Mouse (Mus musculus): ENCODE measurements around the gene Pde4dip.
A peak's percentile ranks its signal among the peaks of the same experiment; 100 is the strongest.

The Pde4dip gene

DNA sequence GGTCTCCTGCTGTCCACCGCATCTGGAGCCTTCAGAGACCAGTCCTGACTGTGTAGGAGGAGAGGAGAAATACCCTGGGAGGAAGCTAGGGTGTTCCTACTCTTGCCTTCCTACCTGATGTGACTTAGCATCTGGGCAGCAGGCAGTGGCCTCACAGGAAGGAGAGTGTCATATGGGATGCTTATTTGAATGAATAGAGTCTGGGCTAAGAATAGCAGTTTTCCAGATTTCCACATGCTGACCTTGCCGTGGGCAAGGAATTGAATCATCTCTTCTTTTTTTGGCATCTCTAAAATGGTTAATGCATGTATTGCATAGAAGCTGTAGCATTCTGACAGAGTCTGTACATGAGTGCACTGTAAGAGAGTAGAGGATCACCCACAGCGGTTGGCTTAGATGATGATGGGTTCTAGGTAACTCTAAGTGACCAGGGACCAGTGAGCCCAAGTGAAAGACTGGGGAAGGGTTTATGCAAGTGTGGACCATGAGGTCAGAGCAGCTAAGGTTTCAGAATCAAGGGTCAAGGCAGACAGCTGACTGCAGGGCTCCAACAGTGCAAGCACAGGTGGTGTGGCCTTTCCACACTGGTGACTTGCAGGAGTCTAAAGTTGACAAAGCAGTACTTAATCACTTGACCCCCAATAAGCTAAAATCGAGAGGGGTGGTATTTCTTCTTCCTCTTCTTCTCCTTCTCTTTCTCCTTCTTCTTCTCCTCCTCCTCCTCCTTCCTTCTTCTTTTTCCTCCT lies 202.0 kb downstream of the Pde4dip start:
- no peak for DNase-seq (ENCODE audit: low spot score)

DNA sequence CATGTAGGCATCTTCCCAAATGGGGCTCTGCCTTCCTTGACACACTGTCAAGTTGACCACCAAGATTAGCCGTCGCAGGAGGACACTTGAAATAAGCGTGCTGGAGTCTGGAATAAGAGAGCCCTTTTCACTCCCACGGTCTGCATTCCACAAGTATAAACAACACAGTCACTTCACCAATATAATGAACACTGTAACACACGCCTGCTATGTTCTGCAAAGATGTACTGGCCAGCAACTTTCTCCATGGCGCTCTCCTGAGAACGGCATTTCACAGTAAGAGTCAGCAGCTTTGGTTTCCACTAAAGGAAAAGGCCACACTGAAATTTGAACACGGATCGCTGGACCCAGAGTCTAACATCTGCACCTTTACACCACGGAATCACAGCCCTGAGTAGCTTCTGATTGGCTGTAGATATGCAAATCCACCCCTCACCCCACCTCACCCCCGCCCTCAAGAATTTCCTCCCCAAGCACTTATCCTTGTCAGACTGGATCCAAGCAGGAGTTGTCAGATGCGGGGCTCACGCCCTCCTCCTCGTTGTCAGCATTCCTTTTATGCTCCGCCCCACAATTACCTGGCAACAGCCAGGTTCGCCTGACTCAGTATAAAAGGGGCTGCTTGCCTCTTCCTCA lies 204.8 kb downstream of the Pde4dip start:
- no peak for DNase-seq (ENCODE audit: low spot score)

DNA sequence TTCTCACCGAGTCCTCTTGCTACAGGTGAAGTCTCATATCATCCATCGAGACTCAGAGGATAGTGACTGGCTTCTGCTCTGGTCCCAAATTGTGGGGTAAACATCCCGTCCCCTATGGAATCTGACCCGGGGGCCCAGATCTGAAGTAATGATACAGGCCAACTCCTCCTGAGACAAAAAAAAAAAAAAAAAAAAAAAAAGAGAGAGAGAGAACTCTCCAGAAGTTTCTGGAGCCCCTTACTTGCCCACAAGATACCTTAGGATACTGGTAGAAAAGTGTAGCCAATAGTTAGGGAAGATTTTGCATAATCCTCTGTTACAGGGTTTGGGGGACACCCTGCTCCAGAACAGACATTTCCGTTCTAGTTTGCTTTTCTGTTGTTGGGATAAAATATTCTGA lies 205.9 kb downstream of the Pde4dip start:
- no peak for DNase-seq (ENCODE audit: low spot score)

DNA sequence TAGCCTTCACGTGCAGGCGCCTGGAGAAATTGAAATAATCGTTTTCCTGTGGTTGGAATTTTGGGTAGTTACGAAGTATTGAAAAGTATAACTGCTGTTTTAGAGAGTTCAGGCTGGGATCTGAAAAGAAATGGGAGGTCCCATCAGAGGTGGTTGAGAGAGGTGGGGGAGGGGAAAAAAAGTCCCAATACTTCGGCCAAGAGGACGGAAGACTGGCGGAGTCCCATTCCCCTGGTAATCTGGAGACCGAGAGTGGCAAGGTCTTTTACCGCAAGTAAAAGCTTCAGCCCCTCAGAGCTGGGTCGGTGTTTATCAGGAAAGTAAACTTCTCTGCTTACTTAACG lies 206.4 kb downstream of the Pde4dip start:
- DNase-seq (ENCODE audit: low spot score): no peak

DNA sequence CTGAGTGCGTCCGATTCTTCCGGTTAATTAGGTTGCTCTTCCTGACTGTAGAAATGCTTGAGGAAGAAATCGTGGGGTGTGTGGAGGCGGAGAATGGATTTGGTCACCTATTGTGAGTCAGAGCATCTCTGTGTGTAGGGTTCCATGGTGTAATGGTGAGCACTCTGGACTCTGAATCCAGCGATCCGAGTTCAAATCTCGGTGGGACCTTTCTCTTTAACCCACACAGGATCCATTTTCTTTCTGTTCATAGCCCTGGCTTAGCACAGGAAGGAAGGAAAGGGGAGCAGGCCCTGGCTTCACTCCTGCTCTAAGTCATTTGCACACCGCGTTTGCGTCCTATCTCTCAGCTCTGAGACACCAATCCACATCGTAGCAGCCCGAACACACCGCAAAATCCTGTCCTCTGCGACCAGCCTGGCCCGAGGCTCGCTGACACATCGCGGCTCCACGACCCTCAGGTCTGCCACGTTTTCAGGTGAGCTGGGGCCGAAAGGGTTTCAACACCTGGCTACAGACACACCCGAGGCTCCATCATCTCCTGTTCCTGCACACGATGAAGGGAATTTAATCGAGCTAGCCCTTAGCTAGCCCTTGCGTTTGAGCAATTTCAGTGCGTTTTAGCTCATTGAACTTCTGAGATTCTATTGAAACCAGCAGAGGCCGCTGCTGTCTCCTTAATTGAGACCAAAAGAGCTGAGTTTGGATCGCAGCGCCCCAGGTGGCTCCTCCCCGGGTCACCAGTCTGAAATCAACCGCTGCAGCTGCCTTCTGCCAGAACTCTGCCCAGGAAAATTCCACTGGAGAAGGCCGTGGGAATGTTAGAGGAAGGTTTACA lies 207.0 kb downstream of the Pde4dip start:
- DNase-seq (ENCODE audit: low spot score): peak; percentile 77

- no peak for DNase-seq (ENCODE audit: low spot score)
Measured at GRCm38 (mm10) chr3:97680631-97681320, 207.7 kb downstream of the Pde4dip start.

GRCm38 (mm10) chr3:97678416-97678815 lies 210.1 kb downstream of the Pde4dip start:
- DNase-seq (ENCODE audit: low spot score): no peak

- no peak for DNase-seq (ENCODE audit: low spot score)
Measured at GRCm38 (mm10) chr3:97676126-97676525, 212.4 kb downstream of the Pde4dip start.

DNA sequence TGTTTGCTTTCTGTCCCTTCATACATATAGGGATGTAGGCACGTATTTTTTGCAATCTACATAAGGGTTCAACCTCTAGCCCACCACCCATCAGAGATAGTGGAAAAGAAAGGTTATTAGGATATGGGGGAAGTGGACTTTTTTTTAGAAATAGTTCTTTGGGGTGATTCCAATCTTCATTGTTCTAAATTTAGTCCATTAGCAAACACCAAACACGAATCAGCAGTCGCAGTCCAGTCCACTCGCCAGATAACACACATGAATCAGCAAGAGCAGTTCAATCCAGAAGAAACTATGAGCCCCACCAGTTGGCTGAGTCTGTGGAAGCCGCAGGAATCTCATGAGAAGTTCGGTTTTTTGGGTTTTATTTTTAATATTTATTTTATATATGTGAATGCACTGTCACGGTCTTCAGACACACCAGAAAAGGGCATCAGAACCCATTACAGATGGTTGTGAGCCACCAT lies 213.8 kb downstream of the Pde4dip start, which contains the start of gene Gm17651:
Gene Gm17651 (minus strand): TSS at position 51 of the 467 bp plus-strand sequence.
- DNase-seq (ENCODE audit: low spot score): no peak

- no peak for DNase-seq (ENCODE audit: low spot score)
Measured at GRCm38 (mm10) chr3:97667093-97667675, 221.3 kb downstream of the Pde4dip start.

DNA sequence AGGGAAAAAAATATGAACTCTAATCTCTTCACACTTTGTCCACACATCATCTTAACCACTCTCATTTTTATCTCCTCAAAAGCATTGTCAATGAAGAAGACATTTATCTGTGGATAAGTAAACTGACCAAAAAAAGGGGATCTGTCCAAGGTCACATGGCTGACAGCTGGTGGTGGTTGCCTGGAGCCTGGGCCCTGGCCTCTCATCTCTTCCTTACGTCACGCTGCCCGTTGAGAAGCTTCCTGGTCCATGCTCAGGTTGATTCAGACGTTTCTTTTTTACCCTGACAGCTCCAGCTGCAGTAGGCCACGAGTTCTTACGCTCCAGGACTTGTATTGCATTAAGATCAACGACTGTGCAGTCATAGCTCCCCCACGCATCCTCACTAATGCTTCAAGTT lies 222.4 kb downstream of the Pde4dip start:
- no peak for DNase-seq (ENCODE audit: low spot score)

DNA sequence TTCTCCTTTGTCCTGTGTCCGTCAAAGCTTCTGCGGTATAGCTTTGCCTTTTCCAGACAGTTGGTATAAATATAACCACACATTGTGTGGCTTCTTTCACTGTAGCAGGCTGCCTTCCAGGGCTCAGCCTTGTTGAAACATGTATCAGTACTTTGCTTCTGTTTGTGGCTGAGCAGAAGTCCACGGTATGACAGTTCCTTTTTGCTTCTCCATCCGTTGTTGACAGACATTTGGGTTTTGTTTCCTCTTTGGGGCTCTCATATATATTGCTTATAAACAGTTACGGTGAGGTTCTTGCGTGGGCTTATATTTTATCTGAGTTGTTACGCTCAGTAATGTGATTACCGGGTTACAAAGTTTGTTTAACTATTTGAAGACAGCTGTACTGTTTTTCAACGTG lies 223.0 kb downstream of the Pde4dip start:
- no peak for DNase-seq (ENCODE audit: low spot score)

DNA sequence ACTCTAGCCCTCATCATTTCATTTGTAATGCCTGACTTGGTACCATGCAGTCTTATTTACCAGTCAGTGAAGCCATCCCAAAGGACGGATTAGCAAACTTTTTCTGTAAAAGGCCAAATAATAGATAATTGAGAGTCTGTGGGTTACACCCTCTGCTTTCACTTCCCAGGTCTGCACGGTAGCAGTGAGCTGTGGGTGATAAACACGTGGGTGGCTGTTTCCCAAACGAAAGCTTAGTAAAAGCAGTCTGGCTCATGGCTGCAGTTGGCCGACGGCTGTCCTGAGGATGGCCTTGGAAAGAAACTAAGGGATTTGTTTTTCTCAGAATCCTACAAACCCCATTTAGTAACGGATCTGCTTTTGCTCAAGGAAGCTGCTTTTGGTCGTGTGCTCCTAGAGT lies 227.3 kb downstream of the Pde4dip start:
- peak; percentile 24 for DNase-seq (ENCODE audit: low spot score)

DNA sequence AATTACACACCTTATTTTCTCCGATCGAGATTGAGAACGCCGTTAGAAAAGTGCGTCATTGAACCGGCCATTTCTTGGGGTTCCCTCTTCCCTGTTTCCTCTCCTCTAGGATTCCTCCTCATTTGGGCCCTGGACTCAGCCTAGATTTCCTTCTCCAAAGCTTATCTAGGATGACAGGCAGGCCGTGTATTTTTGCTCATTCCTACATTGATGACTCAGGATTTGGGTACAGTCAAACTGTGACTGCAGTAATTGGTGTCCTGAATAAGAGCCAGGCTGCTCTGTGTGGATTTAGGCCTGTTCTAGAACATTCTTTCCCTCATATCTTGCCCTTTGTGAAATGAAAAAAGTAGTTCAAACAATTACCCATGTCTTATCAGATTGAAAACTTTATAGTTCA lies 228.8 kb downstream of the Pde4dip start:
- peak; percentile 52 for DNase-seq (ENCODE audit: low spot score)

DNA sequence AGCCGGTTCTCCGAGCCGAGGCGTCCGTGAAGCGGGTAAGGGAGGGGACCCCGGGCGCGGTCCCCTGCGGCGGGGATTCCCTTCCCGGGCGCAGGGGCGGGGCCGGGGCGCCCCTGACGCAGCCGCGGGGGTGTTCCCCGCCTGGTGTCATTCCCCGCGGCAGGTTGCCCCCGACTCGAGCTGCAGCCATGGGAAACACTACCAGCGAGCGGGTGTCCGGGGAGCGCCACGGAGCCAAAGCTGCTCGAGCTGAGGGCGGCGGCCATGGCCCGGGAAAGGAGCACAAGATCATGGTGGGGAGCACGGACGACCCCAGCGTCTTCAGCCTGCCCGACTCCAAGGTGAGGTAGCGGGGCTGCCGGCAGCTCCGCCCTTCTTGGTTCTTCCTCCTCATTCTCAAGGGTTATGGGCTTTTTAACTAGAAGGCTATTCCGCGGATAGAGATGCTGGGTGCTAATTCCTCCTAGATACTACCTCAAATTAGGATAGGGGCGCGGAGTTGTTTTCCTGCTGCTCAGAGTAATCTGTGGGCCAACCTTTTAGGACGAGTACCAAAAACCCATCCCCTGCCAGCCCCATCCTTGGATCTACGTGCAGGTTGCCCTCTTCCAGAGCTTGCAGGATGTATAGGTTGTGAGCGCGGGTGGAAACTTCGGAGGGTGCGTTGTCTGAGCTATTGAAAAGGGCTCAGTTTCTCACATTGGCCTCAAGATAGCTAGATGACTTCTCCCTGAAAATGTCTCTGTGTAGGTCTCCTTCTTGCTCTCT lies 229.9 kb downstream of the Pde4dip start:
- DNase-seq (ENCODE audit: low spot score): no peak

DNA sequence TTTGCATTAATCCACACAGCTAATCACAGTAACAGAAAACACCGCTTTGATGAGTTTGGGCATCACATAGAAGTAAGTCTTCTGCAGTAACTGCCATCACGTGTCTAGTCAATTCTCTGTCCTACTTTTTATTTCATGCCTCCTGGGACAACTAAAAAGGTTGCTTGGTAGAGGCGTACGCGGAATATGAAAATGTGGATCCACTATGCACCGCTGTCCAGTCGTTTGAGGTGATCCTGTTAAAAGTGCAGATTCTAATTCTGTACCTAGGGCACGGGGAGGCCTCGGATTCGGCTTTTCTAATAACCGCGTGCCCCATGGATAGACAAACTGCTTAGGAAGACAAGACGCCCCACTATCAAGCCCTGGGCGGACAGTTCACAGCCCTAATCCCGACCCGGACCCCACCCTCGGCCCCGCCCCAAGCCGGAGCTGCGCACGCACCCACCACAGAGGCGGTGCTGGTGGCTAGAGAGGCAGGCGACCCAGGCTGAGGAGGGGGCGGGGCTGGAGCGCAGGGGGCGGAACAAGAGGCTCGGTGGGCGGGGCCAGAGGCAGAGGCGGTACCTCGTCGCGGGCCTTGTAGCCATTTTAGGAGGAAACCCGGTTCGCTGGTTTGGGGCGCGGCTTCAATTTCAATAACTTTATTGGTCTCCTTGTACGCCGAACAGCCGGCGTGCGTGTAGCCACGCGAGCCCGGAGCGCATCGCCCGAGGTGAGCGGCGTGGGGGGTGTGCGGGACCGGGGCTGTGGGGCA lies 230.7 kb downstream of the Pde4dip start, which contains the start of gene Prkab2:
Gene Prkab2 (plus strand): TSS at position 539 of the 757 bp plus-strand sequence.
- peak; percentile 98 for DNase-seq (ENCODE audit: low spot score)

DNA sequence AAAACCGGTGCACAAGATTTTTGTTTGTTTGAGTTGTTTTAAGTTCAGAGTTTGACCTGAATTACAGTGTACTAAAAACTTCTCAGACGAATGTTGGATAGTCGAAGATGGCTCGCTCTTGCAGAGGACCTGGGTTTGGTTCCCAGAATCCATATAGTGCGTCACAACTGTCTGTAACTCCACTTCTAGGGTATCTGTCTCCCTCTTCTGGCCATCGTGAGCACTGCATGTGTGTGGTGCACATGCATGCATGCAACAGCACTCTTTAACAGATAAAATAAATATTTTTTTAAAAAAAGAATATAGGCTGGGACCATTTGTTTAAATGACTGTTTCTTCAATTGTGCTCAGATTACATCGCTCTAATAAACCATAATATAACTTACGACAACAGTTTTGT lies 233.6 kb downstream of the Pde4dip start:
- DNase-seq (ENCODE audit: low spot score): no peak

GRCm38 (mm10) chr3:97653781-97654180 lies 234.7 kb downstream of the Pde4dip start:
- no peak for DNase-seq (ENCODE audit: low spot score)

DNA sequence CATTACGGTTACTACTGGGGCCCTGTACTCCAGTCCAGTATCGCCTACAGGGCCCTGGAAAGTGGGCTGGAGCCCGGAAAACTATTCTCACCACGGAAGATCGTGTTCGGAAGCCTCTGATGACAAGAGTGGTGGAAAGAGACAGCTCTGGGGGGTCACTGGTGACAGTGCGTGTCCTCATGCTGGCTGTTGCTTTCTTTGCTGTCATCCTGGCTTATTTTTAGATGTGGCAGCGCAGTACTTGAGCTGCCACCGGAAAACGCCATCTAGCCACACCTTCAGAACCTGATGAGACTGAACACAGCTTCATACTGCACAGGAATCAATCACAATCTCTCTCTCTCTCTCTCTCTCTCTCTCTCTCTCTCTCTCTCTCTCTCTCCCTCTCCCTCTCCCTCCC lies 236.9 kb downstream of the Pde4dip start:
- no peak for DNase-seq (ENCODE audit: low spot score)

DNA sequence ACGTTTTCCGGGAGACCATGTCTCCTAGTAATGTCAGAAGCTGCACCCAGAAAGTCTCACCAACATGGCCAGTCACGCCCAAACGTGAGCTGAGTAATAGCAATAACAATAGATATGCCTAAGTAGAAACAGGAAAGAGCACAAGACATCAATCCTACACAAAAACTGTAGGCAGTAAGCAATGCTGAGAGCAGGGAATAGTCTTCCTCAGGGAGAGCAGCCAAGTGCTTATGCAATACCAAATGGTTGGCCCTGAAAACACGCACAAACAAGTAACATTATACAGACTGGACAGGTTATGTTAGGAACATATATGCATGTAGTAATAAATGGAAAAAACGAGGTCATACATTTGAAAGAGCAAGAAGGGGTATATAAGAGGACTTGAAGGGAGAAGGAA lies 239.0 kb downstream of the Pde4dip start:
- DNase-seq (ENCODE audit: low spot score): peak; percentile 36
